ENCODE assay signal across 7 mouse cellular contexts in the genomic region with DNA sequence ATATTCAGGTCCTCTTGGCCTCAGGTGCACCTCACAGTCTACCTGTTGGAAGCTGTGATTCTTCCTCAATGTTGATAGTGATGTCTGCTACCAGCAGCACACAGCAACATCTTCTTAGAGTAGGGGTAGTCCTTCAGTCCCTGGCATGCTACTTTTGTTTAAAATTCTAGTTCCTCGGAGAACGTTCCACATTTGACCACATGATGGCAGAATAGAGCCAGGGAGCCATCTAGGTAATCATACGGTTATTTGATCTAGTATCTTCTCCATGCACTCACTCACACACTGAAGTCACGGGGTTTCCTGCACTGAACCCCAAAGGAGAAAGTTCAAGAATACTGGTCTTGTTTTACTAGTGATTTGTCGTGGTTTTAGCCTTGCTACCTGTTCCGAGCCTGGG.
DNase-seq lines count a peak whose midpoint lies in the region; ATAC-seq and TF ChIP-seq lines count a peak whose summit lies in the region.

No protein-coding gene starts in this region.

- H3K4me1 ChIP-seq in E14TG2a.4 (replicated peaks; ENCODE audit: low read depth, low read length) = no peaks in the 10 kb centered on the region
- H3K4me1 ChIP-seq in embryonic facial prominence, embryonic 10.5 days = no peaks in the 10 kb centered on the region
- H3K4me1 ChIP-seq in liver, embryonic 14.5 days (replicated peaks; ENCODE audit: control insufficient read depth in 2 of 2, insufficient read depth in 2 of 2, low read length in 1 of 2) = no peaks in the 10 kb centered on the region

- H3K27me3 ChIP-seq in E14TG2a.4 (ENCODE audit: insufficient read depth, low read length) = no peaks in the 10 kb centered on the region
- H3K27me3 ChIP-seq in embryonic facial prominence, embryonic 10.5 days (replicated peaks; ENCODE audit: low read depth, poor library complexity, severe bottlenecking) = no peaks in the 10 kb centered on the region; the same call in 1 of the 2 replicates
- no peaks in the 10 kb centered on the region for H3K27me3 ChIP-seq in liver, embryonic 14.5 days (ENCODE audit: control insufficient read depth, insufficient read depth, low read length)

- no peaks in the 10 kb centered on the region for H3K36me3 ChIP-seq in E14TG2a.4 (ENCODE audit: insufficient read depth, low read length)
- no peaks in the 10 kb centered on the region for H3K36me3 ChIP-seq in embryonic facial prominence, embryonic 10.5 days (replicated peaks)
- no peaks in the 10 kb centered on the region for H3K36me3 ChIP-seq in liver, embryonic 14.5 days (replicated peaks; ENCODE audit: control insufficient read depth, insufficient read depth, low read depth)

- peak; percentile 17 to 55 for DNase-seq in kidney, adult 8-10 months
- no peak for DNase-seq in kidney, adult 11 months
- DNase-seq in MN1 (ENCODE audit: low spot score) = peak; percentile 14
- peak; percentile 35 for DNase-seq in embryonic facial prominence, embryonic 10.5 days (ENCODE audit: low spot score)
- peak in 1 of 3 experiments; percentile 1 for DNase-seq in liver, embryonic 14.5 days (ENCODE audit: low read depth in 3 of 3, low spot score in 3 of 3)
- no peak for DNase-seq in spleen, postnatal 4 days (ENCODE audit: low spot score in 2 of 2)

- H3K9me3 ChIP-seq in E14TG2a.4 (ENCODE audit: low read length) = no peaks in the 10 kb centered on the region
- no peaks in the 10 kb centered on the region for H3K9me3 ChIP-seq in embryonic facial prominence, embryonic 10.5 days
- no peaks in the 10 kb centered on the region for H3K9me3 ChIP-seq in liver, embryonic 14.5 days (ENCODE audit: control insufficient read depth, low read length)

- H3K27ac ChIP-seq in embryonic facial prominence, embryonic 10.5 days (replicated peaks) = no peak overlapping the region
- H3K27ac ChIP-seq in liver, embryonic 14.5 days = no peak overlapping the region

- no peak overlapping the region for H3K9ac ChIP-seq in liver, embryonic 14.5 days (replicated peaks)

- H3K4me2 ChIP-seq in liver, embryonic 14.5 days (ENCODE audit: low read depth) = no peak overlapping the region

- H3K4me3 ChIP-seq in E14TG2a.4 (replicated peaks; ENCODE audit: low read length) = no peak overlapping the region
- H3K4me3 ChIP-seq in embryonic facial prominence, embryonic 10.5 days = no peak overlapping the region
- H3K4me3 ChIP-seq in liver, embryonic 14.5 days (ENCODE audit: insufficient read depth in 1 of 2, low read depth in 2 of 2, low read length in 2 of 2) = no peak overlapping the region

- TF ChIP-seq CTCF in E14TG2a.4 (conservative IDR thresholded peaks at IDR 0.05; ENCODE audit: low read length) = peak; percentile 74
- peak; percentile 63 for TF ChIP-seq CTCF in liver, embryonic 14.5 days (IDR thresholded peaks at IDR 0.05; ENCODE audit: low read depth)

- WGBS in embryonic facial prominence, embryonic 10.5 days = 26% methylated on average over 6 of the region's 6 CpGs
- WGBS in liver, embryonic 14.5 days (ENCODE audit: insufficient replicate concordance) = 13% methylated on average over 6 of the region's 6 CpGs

- ATAC-seq in liver, embryonic 14.5 days (ENCODE audit: insufficient read depth) = no peak

- TF ChIP-seq EP300 in liver, embryonic 14.5 days (IDR thresholded peaks at IDR 0.05; ENCODE audit: low read depth) = no peak

Comparison
In these comparisons a context has a peak if more than half of its experiments do, and no peak if none do; other contexts are left out.
1. DNase-seq: peak in kidney, adult 8-10 months (2 of 2), MN1 (single experiment) and embryonic facial prominence, embryonic 10.5 days (single experiment); none in kidney, adult 11 months (single experiment) and spleen, postnatal 4 days (0 of 2).